Mouse (Mus musculus) layer of hippocampus, postnatal 36 days (tissue): ENCODE data around the gene Ints3. TPM values are rescaled to one million over a fixed set of nuclear protein-coding genes. Genes with fewer than 3 reads are reported as not detected.
"Not testable (repeated sequence)": the region's sequence is repeated elsewhere in the genome, so short reads cannot be mapped to it uniquely, and the experiment has no call there.

Experiments
- DNase-seq, 2 experiments: peaks; one replicate each; pipeline ENCODE4 v3.0.0; 2022
- total RNA-seq, 2 experiments: library from RNA; stranded (reverse); gene quantifications; 2 replicates each; pipeline ENCODE4 v1.2.3; 2021

The Ints3 gene
- total RNA-seq, 2 experiments from 2014 or later, result 78.2 to 80.4 TPM

GRCm38 (mm10) chr3:90342853-90343252, 90.6 kb downstream of the Ints3 start:
- not testable (repeated sequence) for DNase-seq

Other genes starting within 250 kb of the Ints3 start
- 100 to 1,000 TPM; 928 to 941 TPM for gene Rps27, start 220.0 kb downstream of the Ints3 start, total RNA-seq
- 1 to 10 TPM; 8.9 to 9.8 TPM for gene Rab13, start 219.9 kb downstream of the Ints3 start, total RNA-seq
- gene Jtb, start 202.0 kb downstream of the Ints3 start, total RNA-seq, result 10 to 100 TPM; 46.0 to 47.2 TPM
- gene Creb3l4, start 190.1 kb downstream of the Ints3 start, total RNA-seq, result under 1 TPM in 1 of 2 experiments, not detected in 1; 0.40 TPM
- gene Slc39a1, start 185.4 kb downstream of the Ints3 start, total RNA-seq, result 10 to 100 TPM; 44.9 to 47.2 TPM
- gene Crtc2, start 179.5 kb downstream of the Ints3 start, total RNA-seq, result 10 to 100 TPM; 34.5 to 41.3 TPM
- 10 to 100 TPM; 30.5 to 31.8 TPM for gene Dennd4b, start 168.4 kb downstream of the Ints3 start, total RNA-seq
- gene Gatad2b, start 140.4 kb downstream of the Ints3 start, total RNA-seq, result 100 to 1,000 TPM in 1 of 2 experiments, 10 to 100 TPM in 1; 95.2 to 109 TPM
- gene Slc27a3, start 43.7 kb downstream of the Ints3 start, total RNA-seq, result 10 to 100 TPM; 13.9 to 25.2 TPM
- gene Npr1, start 32.2 kb upstream of the Ints3 start, total RNA-seq, result 1 to 10 TPM; 4.6 to 6.1 TPM
- gene Ilf2, start 42.5 kb upstream of the Ints3 start, total RNA-seq, result 10 to 100 TPM; 83.0 to 83.8 TPM
- gene Snapin, start 57.4 kb upstream of the Ints3 start, total RNA-seq, result 10 to 100 TPM; 49.8 to 50.8 TPM
- 100 to 1,000 TPM; 145 to 152 TPM for gene Chtop, start 75.9 kb upstream of the Ints3 start, total RNA-seq
- gene S100a1, start 80.8 kb upstream of the Ints3 start, total RNA-seq, result 10 to 100 TPM; 95.5 to 98.7 TPM
- gene S100a13, start 80.8 kb upstream of the Ints3 start, total RNA-seq, result 10 to 100 TPM; 21.1 to 26.4 TPM
- gene S100a14, start 93.2 kb upstream of the Ints3 start, total RNA-seq, result under 1 TPM; 0.53 to 0.67 TPM
- gene S100a16, start 103.6 kb upstream of the Ints3 start, total RNA-seq, result 10 to 100 TPM; 82.5 to 96.2 TPM
- gene S100a3, start 127.0 kb upstream of the Ints3 start, total RNA-seq, result 1 to 10 TPM; 1.1 to 1.4 TPM
- gene S100a2, start 156.6 kb upstream of the Ints3 start, total RNA-seq, result not detected
- gene Gm42674, start 168.3 kb upstream of the Ints3 start, total RNA-seq, result not detected
- gene S100a4, start 170.1 kb upstream of the Ints3 start, total RNA-seq, result 1 to 10 TPM; 2.7 to 3.8 TPM
- not detected for gene S100a5, start 174.9 kb upstream of the Ints3 start, total RNA-seq
- gene S100a6, start 179.3 kb upstream of the Ints3 start, total RNA-seq, result 10 to 100 TPM; 18.8 to 23.5 TPM
- gene S100a7a, start 220.4 kb upstream of the Ints3 start, total RNA-seq, result under 1 TPM; 0.61 to 0.62 TPM
- gene S100a8, start 235.4 kb upstream of the Ints3 start, total RNA-seq, result under 1 TPM in 1 of 2 experiments, not detected in 1; 0.91 TPM